Mouse (Mus musculus) splenic B cell, adult 2 months (primary cell): ENCODE measurements at regions not wholly inside any gene's neighbourhood (a gene's known extent, or its start where the extent isn't known, plus 50 kb on each side); places are given as distances from the start of the nearest gene placed in this dataset.

Source experiments
- DNase-seq: peaks from one replicate; pipeline ENCODE4 v3.0.0-alpha.2; 2011; ENCODE audit warnings: low read depth, low spot score
- H3K27me3 ChIP-seq: 2 replicates; pipeline ENCODE4 v1.6.1; 2012; ENCODE audit warnings: mild to moderate bottlenecking, low read length, moderate library complexity, mixed read lengths; ENCODE audit not compliant: control insufficient read depth, poor library complexity, insufficient read depth, severe bottlenecking
- H3K36me3 ChIP-seq: 2 replicates; pipeline ENCODE4 v1.6.1; 2012; ENCODE audit warnings: mild to moderate bottlenecking, low read length, moderate library complexity, mixed read lengths; ENCODE audit not compliant: control insufficient read depth, poor library complexity, insufficient read depth, severe bottlenecking

DNA sequence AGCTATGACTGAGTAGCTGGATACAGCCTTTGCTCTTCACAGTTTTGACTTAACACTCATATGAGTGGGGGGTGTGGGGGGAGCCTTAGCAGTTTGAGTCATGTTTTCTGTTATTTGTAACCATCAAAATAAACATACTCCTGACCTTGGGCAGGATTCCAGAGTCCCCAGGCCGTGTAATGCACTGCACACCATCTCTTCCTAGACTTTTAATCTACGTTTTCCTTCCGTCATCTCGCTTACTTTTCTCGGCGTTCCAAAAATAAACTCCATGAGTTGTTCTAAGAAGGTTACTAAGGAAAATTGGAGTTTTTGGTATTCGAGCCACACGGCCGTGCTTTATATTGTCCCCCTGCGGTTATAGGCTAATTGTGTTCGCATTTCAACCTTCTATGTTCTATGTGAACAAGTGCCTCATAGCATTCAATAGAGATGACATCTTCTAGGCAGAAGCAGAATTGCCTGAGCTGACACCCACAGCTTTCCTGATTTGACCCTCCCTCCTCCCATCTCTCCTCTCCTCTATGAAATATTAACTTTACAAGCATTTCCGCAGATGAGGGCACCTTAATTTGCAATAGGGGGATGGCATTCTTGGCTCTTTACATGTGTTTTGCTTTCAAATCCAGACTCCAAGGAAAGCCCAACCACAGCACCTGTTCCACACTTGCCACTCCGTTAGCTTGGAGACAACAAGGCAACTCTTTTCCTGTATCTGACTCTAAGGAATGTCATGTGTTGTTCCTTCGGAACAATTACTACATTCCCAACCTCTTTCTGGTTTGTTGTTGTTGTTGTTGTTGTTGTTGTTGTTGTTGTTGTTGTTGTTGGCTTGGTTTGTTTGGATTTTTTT lies 276.2 kb upstream of the Atp2b1 start:
- Histone ChIP-seq H3K36me3 (no peaks in the 10 kb centered on the region), H3K27me3 (no peaks in the 10 kb centered on the region)
- no peak for DNase-seq

DNA sequence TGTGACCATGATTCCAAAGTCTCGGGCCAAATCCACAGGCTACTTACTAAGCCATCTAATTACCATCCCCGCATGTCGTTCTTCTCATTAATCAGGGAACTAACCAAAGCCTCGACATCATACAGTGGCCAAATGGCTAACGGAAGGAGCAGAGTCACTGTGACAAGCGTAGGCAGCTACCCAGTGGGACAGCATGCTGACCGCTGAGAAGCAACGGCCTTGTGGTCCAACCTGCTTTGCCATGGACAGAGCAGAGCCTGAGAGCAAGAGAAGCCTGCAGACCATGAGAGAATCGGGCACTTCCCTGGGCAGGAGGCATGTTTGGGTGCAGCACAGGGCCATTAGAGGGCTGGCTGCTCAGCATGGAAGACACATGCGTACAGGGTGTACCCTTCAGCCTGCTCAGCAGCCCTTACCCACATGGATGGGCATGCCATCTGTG lies 268.5 kb upstream of the Atp2b1 start:
- H3K27me3 ChIP-seq = no peaks in the 10 kb centered on the region
- DNase-seq = no peak
- H3K36me3 ChIP-seq = no peaks in the 10 kb centered on the region

DNA sequence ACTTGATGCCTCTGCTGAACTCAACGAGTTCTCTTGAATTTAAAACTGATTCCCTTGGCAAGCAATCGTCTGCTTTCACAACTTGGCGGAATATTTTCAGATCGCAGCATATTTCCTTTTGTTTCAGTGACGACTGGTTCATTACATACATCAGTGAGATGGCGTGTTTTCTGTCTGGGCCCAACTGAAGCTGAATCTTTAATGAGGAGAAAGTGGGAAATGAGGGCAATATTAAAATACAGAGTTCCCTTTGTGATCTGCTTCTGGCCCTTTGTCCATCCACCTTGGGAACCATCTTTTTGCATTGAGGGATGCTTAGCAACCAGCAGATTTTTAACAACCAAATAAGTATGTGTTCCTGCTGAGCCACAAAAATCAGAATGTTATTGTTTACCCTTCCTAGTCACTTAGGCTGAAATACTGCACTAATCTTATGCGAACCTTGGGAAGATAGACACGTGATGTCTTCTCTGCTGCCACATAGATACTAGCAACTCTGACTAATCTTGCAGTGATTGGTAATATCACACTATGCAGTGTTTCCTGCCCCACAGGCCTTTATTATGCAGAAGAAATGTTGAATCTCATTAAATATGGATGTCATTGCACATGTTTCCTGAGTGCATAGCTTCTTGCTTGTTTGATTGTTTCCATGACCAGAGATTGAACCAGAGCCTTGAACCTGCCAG lies 267.8 kb upstream of the Atp2b1 start:
- no peak for DNase-seq
- H3K27me3 ChIP-seq = no peaks in the 10 kb centered on the region
- no peaks in the 10 kb centered on the region for H3K36me3 ChIP-seq

DNA sequence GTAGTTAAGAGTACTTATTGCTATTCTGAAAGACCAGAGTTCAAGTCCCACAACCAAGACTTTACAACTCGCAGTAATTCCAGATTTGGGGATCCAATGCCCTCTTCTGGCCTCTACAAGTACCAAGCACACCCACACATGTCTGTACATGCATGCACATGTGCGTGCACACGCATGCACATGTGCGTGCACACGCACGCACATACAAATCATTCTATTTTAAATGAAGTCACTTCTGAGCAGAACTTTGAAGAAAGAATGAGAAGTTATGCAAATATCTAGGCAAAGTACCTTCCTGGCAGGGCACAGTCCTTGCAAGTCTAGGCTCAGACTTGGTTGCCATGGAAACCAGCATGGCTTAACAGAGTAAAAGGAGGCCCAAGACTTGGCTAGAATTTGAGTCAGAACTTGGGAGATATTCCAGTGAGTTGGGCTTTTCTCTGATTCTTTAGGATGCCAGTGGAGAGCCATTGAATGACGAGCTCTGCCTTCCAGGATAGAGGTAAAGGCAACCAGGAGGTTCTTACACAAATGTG lies 265.4 kb upstream of the Atp2b1 start:
- DNase-seq = peak; percentile 10
- H3K27me3 ChIP-seq = no peaks in the 10 kb centered on the region
- no peaks in the 10 kb centered on the region for H3K36me3 ChIP-seq

DNA sequence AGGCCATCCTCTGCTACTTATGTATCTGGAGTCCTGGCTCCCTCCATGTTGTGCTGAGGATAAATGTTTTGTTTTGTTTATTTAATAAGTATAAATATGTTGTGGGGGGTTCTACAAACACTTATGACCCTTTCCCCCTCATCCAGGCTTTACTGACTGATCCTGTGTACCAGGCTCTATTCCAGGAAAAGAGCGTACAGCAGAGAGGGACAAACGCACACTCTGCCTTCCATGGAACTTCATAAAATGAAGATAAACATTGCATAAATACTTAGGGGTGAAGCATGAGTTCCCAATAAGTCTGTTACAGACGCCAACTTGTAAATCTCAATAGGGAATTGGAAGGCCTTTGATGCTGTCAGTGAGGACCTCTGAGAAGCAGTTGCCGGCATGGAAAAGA lies 263.7 kb upstream of the Atp2b1 start:
- no peak for DNase-seq
- Histone ChIP-seq H3K27me3 (no peaks in the 10 kb centered on the region), H3K36me3 (no peaks in the 10 kb centered on the region)

DNA sequence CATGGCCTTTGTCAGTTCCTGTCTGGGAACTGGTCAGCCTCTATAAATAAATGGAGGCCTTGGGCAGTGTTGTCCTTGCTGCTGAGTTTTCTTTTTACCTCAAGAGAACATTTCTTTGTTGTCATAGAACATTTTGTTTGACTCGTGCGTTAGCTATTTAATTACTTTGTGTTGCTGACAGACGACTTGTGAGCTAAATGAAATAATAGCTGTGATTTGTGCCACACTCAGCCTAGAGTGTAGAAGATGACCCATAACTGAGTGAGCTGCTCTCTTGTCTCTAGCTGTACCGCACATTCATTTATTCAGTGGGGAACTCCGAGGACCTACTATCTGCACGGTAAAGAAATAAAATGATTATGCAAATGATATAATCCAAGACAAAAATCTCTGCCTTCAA lies 263.1 kb upstream of the Atp2b1 start:
- DNase-seq = no peak
- no peaks in the 10 kb centered on the region for H3K36me3 ChIP-seq
- H3K27me3 ChIP-seq = no peaks in the 10 kb centered on the region

DNA sequence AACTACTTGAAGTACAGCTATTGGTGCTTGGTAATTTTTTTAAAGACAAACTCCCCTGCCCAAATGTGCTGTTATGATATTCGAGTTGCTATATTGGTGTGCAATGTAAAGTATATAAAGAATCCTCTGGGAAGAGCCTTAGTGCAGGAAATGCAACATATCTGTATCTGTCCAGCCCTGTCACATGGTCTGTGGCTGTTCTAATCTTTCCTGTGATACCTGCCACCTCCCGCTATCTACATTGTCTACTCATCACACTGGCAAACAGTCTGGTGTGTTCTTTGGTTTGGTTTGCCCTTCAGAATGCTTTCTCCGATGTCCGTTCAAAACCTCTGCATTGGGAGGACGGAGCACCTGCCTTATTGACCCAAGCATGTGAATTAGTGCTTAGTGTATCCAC lies 262.6 kb upstream of the Atp2b1 start:
- no peaks in the 10 kb centered on the region for H3K27me3 ChIP-seq
- DNase-seq = no peak
- H3K36me3 ChIP-seq = no peaks in the 10 kb centered on the region

DNA sequence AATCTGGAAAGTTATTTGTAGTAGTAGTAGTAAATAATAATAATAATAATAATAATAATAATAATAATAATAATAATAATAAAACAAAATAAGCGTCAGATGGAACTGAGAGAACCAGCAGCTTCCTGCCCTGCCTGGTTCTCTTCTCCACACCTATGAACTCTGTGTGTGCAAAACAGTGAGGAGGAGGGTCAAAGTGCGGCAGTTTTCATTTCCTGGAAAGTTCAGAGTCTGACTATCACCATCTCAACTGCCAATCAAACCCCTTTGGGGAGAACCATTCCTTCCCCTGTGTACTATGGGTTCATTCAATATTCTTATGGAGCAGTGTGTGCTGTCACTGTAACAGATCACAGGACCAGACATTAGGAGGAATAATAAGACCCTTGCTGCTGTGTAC lies 262.1 kb upstream of the Atp2b1 start:
- H3K36me3 ChIP-seq = no peaks in the 10 kb centered on the region
- DNase-seq = no peak

DNA sequence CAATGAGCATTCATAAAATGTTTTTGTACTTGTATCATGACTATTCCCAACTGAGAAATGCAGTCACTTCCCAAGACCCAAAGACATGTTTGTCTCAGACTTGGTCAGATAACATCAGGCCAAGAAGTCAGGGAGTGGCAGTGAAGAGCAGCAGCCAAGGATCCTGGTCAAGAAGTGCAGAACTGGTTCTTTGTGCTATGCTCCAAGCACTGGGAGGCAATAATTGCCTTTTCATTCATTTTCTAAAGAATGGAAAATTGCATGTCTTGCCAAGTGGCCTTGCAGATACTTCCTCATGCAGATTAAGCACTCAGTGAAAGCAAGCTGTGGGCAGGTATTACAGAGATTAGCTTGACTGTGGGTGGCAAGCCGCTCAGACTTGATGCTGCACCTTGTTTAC lies 253.5 kb upstream of the Atp2b1 start:
- Histone ChIP-seq H3K27me3 (no peaks in the 10 kb centered on the region), H3K36me3 (no peaks in the 10 kb centered on the region)
- DNase-seq = no peak

More for the DNA sequence above, 262.1 kb upstream of the Atp2b1 start:
- H3K27me3 ChIP-seq = no peaks in the 10 kb centered on the region

DNA sequence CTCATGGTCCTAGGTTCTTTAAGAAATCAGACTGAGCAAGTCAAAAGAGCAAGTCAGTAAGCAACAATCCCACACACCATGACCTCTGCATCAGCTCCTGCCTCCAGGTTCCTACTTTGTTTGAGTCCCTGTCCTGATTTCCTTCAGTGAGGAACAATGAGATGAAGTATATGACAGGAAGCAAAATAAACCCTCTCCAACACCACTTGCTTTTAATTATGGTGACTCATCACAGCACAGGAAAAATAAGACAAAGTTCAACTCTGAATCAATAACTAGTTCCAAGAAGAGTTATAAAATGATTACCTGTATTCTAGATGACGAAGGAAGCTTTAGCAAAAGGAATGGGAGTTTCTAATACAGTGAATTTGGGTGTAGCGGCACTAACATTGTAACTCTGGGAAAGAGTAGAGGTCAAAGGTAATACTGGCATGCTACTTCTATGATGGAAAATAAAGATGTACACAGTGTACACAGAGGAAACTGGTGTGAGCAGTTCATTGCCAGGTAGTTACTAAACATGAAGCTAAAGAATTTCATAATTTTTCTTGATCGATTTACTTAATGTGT lies 248.2 kb upstream of the Atp2b1 start:
- Histone ChIP-seq H3K36me3 (no peaks in the 10 kb centered on the region), H3K27me3 (no peaks in the 10 kb centered on the region)
- DNase-seq = no peak

DNA sequence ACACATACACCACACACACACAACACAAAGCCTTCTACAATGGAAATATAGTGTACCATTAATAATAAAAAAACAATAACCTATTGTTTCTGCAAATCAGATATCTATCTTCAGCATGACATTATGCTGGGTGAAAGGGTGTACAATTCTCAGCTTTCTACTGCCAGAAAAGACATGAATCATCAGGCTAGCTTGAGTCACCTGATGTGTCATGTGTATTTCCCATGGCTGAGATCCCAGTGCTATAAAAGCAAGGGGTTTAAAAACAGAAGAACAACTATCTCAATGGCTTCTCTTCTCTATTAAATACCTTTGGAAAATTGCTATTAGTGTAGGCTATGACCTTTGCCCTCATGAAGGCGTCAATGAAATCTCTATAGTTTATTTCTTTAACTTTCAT lies 246.5 kb upstream of the Atp2b1 start:
- DNase-seq = no peak
- H3K36me3 ChIP-seq = no peaks in the 10 kb centered on the region
- H3K27me3 ChIP-seq = no peaks in the 10 kb centered on the region

DNA sequence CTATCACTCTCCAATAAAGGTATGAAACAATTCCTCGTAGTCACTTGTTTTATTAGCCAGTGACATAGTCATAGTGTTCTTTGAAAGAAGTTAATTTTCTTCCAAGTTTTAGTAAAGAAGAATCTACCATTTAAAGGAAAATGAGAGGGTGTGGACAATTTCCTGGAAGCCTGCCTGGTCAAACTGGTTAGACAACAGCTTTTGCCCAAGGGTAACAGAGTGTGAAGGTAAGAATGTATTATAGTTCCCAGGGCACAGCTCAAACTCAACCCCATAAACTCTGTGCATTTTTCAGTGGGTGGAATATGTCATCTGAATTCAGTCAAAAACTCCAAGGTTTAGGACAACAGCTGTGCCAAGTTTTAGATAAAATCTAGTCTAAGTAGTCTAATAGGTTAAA lies 240.1 kb upstream of the Atp2b1 start:
- no peaks in the 10 kb centered on the region for H3K27me3 ChIP-seq
- no peak for DNase-seq
- H3K36me3 ChIP-seq = no peaks in the 10 kb centered on the region

DNA sequence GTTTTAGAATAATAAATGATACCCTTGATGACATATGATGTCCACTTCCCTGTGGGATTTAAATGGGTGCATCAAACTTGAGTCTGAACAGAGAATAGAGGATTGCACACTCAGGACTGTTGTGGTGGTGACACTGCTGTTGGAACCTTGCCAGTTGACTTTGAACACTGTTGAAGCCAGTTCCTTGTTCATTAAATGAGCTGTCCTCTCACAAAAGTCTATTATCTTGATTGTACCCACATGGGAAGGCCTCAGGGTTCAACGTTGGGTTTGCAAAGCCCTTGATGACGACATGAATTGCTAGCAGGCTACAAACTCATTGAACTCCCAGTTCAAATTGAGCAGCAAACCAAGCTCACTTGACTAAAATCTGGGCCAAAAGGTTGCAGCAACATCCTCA lies 237.3 kb upstream of the Atp2b1 start:
- no peak for DNase-seq
- H3K36me3 ChIP-seq = no peaks in the 10 kb centered on the region
- H3K27me3 ChIP-seq = no peaks in the 10 kb centered on the region

DNA sequence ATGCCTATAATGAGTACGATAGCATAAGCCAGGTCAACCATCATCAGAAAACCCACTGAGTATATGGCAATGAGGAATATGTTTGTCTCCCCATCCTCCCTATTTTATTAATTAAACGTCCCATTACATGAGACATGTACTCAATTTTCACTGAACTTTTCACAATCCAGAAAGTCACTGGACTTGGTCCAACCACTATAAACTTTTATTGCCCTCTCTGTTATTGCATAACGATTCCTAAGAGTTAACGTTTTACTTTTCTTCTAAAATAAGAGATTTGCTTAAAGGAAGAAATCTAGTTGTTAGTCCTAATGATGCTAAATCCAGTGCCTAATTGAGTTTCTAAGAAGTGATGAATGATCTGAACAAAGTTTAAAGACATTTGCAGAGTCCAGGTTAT lies 236.0 kb upstream of the Atp2b1 start:
- no peaks in the 10 kb centered on the region for H3K36me3 ChIP-seq
- no peaks in the 10 kb centered on the region for H3K27me3 ChIP-seq
- DNase-seq = no peak

DNA sequence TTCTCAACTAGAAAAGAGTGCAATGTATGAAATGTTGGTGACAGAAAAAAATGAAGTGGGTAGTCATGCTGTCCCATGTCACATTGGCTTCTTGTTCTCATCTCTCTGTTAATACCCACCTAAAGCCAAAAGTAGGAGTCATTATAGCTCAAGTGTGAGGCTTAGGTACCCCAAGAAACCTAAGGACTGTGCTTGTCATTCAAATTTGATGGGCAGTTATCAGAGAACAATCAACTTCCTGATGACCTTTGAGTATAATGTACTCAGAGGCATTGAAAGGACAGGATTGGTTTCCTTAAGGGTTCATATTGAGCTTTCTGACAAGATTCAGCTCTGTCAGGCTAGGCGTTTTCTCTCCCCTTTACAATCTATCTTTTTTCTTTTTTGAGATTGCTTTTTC lies 231.8 kb upstream of the Atp2b1 start:
- no peak for DNase-seq
- Histone ChIP-seq H3K27me3 (no peaks in the 10 kb centered on the region), H3K36me3 (no peaks in the 10 kb centered on the region)
